Mouse (Mus musculus) olfactory bulb, adult 2 months (tissue): ENCODE results near the gene Brca1. TPM values are rescaled to one million over a fixed set of nuclear protein-coding genes. Genes with fewer than 3 reads are reported as not detected.
"Not testable (repeated sequence)": the region's sequence is repeated elsewhere in the genome, so short reads cannot be mapped to it uniquely, and the experiment has no call there.

ENCODE experiments used
- H3K27ac ChIP-seq: fragments of 200-500 bp; 2 replicates; pipeline ENCODE4 v1.5.1; 2012; ENCODE audit warnings: low read depth, low read length; ENCODE audit not compliant: insufficient read depth
- H3K4me1 ChIP-seq: fragments of 200-500 bp; 2 replicates; pipeline ENCODE4 v1.6.1; 2012; ENCODE audit warnings: low read length; ENCODE audit not compliant: control insufficient read depth, insufficient read depth
- H3K4me3 ChIP-seq: fragments of 200-500 bp; 2 replicates; pipeline ENCODE4 v1.5.1; 2012; ENCODE audit warnings: mild to moderate bottlenecking, low read depth, low read length, moderate library complexity; ENCODE audit not compliant: insufficient read depth
- CTCF ChIP-seq: fragments of 200-500 bp; IDR thresholded peaks from 2 replicates; pipeline ENCODE4 v1.5.1; 2012; ENCODE audit warnings: low read depth, mild to moderate bottlenecking, low read length, moderate library complexity; ENCODE audit not compliant: insufficient read depth
- POLR2A ChIP-seq: fragments of 200-500 bp; IDR thresholded peaks from 2 replicates; pipeline ENCODE4 v1.6.1; 2012; ENCODE audit warnings: mild to moderate bottlenecking, low read depth, low read length, moderate library complexity; ENCODE audit not compliant: insufficient read depth
- WGBS: fragments of 180-500 bp; shearing (Covaris S2); methylation state at CpG from one replicate; pipeline ENCODE4 v1.1.7; 2018; 5-methylcytosine and 5-hydroxymethylcytosine counted together
- polyA plus RNA-seq: library from polyadenylated mRNA; stranded (reverse); fragments of >200 nt; gene quantifications from 2 replicates; pipeline ENCODE4 v1.2.4, GENCODE M21; 2012; ENCODE audit warnings: low replicate concordance; ENCODE audit not compliant: missing spikeins, insufficient read depth, insufficient read length

Gene Brca1
- polyA plus RNA-seq, 1 experiment = not detected

DNA sequence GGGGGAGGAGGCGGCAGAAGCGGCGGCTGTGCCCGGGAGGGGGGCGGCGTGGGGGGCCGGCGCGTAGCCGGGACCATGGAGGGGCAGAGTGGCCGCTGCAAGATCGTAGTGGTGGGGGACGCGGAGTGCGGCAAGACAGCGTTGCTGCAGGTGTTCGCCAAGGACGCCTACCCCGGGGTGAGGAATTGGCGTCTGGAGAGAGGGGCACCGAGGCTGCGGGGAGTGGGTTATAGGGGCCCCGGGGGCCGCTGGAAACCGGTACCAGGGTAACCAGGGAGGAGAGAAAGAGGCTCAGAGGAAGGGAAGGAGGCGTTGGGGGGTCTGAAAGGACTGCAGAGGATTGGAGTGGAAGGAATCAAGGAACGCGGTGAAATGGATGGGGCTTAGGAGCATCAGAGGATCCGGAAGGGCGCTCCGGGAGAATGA lies 83.5 kb downstream of the Brca1 start:
- peak overlapping the region; percentile 16; the same call in 1 of the 2 replicates for H3K27ac ChIP-seq
- peak overlapping the region; percentile 58 for H3K4me3 ChIP-seq
- peaks cover 21% of the 10 kb centered on the region for H3K4me1 ChIP-seq
- TF ChIP-seq POLR2A (0 out of 2 replicates have a peak, but pooled peaks have one; percentile 14), CTCF (no peak)
- under 1% methylated on average over 31 of the region's 31 CpGs for WGBS

- Histone ChIP-seq H3K4me3 (peak overlapping the region; percentile 58), H3K4me1 (peaks cover 26% of the 10 kb centered on the region), H3K27ac (peak overlapping the region; percentile 47; the same call in 1 of the 2 replicates)
- TF ChIP-seq POLR2A (0 out of 2 replicates have a peak, but pooled peaks have one; percentile 26), CTCF (peak; percentile 42; the same call in 1 of the 2 replicates)
- WGBS = under 1% methylated on average over 52 of the region's 54 CpGs
Observed at GRCm38 (mm10) chr11:101467477-101468262, 84.1 kb downstream of the Brca1 start.

- not testable (repeated sequence) for H3K27ac ChIP-seq, H3K4me3 ChIP-seq
- peaks cover 32% of the 10 kb centered on the region for H3K4me1 ChIP-seq
- 53% methylated on average over 5 of the region's 5 CpGs for WGBS
Observed at GRCm38 (mm10) chr11:101466552-101466950, 85.2 kb downstream of the Brca1 start.

DNA sequence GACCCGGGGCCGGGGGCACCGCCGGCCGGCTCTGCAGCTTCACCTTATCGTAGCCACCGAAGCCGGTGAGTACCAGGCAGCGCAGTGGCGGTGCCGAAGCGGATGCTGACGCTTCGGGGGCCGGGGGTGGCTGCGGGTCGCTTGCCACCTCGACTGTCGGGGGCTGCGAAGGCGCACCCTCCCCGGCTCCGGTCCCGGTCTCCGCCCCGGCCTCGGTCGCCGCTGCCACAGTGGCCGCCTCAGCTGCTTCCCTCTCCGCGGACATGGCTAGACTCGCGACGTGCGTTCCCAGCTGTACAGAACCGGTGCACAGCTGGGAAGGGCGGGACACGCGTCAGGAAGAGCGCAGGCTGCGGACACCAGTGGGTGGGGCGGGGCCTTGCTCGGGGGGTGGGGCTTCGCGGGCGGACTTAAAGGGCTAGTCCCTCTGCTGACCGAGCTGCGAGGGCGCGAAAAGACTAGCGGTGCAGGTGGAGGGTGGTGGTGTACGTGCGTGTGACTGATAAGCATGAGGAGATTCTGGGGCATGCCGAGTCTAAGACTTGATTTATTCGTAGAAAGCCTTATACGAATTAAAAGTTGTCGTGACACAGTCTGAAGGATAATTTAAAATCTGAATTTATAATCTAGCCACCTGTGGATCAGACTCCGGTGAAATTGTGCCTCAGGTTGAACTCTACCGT lies 85.7 kb downstream of the Brca1 start, which contains the start of gene Vat1:
Gene Vat1, minus strand, starts transcription at position 362 of the 683 bp plus-strand sequence.
- H3K4me1 ChIP-seq = peaks cover 32% of the 10 kb centered on the region
- peak within 1 kb of the TSS; percentile 65 for H3K27ac ChIP-seq
- WGBS = under 1% methylated on average over 60 of the region's 60 CpGs
- peak within 1 kb of the TSS; percentile 99 for H3K4me3 ChIP-seq
- TF ChIP-seq POLR2A (peak; percentile 28; the same call in 1 of the 2 replicates), CTCF (no peak)

- WGBS = under 1% methylated on average over 51 of the region's 51 CpGs
- Histone ChIP-seq H3K4me3 (peak overlapping the region; percentile 99), H3K4me1 (peaks cover 32% of the 10 kb centered on the region), H3K27ac (peak overlapping the region; percentile 65)
- TF ChIP-seq POLR2A = 0 out of 2 replicates have a peak, but pooled peaks have one; percentile 9
- TF ChIP-seq CTCF = no peak
Observed at GRCm38 (mm10) chr11:101465101-101465868, 86.5 kb downstream of the Brca1 start.

DNA sequence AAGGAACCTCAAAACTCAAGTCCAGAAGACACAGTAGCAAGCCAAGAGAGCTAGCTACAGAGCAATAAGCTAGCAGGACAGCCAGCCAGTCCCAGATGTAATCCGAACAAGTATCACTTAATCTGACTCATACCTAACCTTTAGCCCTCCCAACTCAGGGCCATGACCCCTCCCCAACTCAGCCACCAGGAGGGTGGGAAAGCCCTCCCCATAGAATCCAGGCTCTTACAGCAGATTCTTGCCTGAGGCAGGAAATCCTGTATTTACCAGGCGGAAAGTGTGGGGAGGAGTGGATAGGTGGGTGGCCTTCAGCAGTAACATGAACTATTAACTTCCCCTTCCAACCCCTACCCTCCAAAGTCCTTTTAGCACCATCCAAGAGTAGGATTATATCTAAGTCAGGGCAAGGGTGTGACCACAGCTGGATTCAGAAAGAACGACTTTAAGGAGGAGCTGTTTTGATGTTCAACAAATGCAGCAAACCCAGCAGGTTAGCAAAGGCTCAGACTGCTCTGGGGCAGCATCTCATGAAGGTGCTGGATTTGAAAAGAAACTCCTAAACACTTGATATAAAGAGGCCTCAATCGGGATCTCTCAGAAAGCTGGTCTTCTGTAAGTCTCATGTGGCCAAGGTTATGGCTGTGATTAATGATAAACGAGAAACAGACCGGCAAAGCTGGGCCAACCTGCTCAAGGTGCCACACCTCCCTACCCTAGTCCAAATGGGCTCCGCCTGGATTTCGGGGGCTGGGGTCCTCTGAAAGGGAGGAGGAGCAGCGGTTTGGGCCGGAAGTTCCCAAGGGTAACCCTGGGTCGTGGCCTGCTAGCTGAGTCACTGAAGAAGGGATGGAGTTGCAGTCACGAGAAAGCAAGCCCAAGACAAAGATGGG lies 87.3 kb downstream of the Brca1 start, which contains the start of gene Rnd2:
Gene Rnd2, plus strand, starts transcription at position 789 of the 890 bp plus-strand sequence.
- WGBS = 19% methylated on average over 12 of the region's 12 CpGs
- H3K27ac ChIP-seq = peak within 1 kb of the TSS; percentile 65
- 0 out of 2 replicates have a peak, but pooled peaks have one; percentile 9 for TF ChIP-seq POLR2A
- TF ChIP-seq CTCF = no peak
- H3K4me3 ChIP-seq = peak within 1 kb of the TSS; percentile 99
- peaks cover 34% of the 10 kb centered on the region for H3K4me1 ChIP-seq

DNA sequence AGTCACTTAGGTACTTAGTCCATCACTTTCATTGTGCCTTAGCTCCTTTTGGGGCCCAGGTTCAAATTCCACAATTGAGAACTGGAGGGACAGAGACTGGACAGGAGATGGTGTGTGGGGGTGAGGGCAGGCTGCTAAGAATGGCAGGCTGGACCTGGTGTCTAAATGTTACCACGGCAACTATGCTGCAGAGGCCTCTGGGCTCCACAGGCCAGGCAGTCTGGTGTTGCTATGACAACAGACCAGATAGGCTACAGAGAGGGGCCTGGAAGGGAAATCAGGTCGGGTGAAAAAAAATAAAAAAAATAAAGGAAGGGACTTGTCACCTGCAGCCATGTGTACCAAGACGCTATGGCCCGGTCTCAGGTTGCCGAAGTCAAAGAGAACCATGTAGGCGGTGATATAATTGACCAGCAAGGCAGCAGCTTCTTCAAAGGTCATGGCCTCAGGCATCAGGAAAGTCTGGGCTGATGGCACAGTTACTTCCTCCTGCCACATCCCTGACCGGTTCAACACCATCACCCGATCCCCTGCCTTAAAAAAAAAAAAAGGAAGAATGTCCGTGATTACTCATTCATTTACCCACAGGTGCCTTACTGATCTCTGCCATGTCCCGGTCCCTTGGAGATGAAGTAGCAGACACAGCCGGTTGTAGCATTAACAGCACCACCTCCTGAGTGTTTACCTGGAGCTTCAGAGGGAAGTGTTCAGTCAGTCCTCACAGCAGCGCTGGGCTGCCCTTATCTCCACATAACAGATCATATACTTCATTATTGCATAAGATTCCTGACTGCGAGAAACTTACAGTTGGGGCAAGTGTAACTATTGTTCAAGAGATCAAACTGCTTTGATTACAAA lies 88.9 kb downstream of the Brca1 start:
- Histone ChIP-seq H3K4me3 (no peak overlapping the region), H3K27ac (no peak overlapping the region), H3K4me1 (peaks cover 31% of the 10 kb centered on the region)
- 49% methylated on average over 13 of the region's 13 CpGs for WGBS
- TF ChIP-seq POLR2A (no peak), CTCF (no peak)
